34 mouse cellular contexts compared by ENCODE assay signal in genomic region chr16:52513546-52514409, GRCm38 (mm10). TPM values are rescaled to one million over a fixed set of nuclear protein-coding genes. Genes with fewer than 3 reads are reported as not detected.
A peak's percentile ranks its signal among the peaks of the same experiment; 100 is the strongest.
DNase-seq lines count a peak whose midpoint lies in the region; ATAC-seq and TF ChIP-seq lines count a peak whose summit lies in the region.
"Had no signal": no experiment of that assay in that cellular context is flagged by ENCODE, and none has a peak within 500 bp of the region (broad histone marks: within the 10 kb centered on the region; RNA-seq: fewer than 3 reads in every experiment).

No protein-coding gene starts in this region.

- no peak for ATAC-seq in heart, embryonic 13.5 days (ENCODE audit: extremely low read depth, insufficient number of reproducible peaks, low FRiP score, low TSS enrichment)
- ATAC-seq in kidney, postnatal 0 days (replicated peaks; ENCODE audit: low FRiP score, low read depth): no peak
- ATAC-seq: activated CD4-positive, CD25-positive, alpha-beta regulatory T cell, adult 4 months; forebrain, postnatal 0 days; hindbrain, embryonic 16.5 days; midbrain, embryonic 13.5 days had no signal

- DNase-seq in heart, embryonic 10.5 days (ENCODE audit: low spot score): no peak
- DNase-seq in kidney, postnatal 0 days (ENCODE audit: low spot score): peak; percentile 79
- DNase-seq in kidney, postnatal 36 days: no peak
- peak; percentile 25 for DNase-seq in 3T3-L1 (ENCODE audit: low read depth, low spot score)
- DNase-seq in brain, adult 2 months (ENCODE audit: low read depth, low spot score): peak; percentile 30
- DNase-seq in layer of hippocampus, adult 9-11 months: no peak
- DNase-seq: adrenal gland, adult 2 months; adrenal gland, postnatal 36 days; B cell, adult 2 months; cerebellum, adult 2 months; cerebellum, postnatal 25 days; forebrain, postnatal 0 days; gastrocnemius, adult 2 months; gastrocnemius, postnatal 36 days; heart, adult 18-20 months; heart, postnatal 14 days; kidney, adult 2 months; retina, postnatal 1 day; right cerebral cortex, postnatal 14 days; thymus, adult 18-20 months; thymus, postnatal 25 days had no signal

- TF ChIP-seq CTCF in kidney, postnatal 0 days (IDR thresholded peaks at IDR 0.05; ENCODE audit: low read depth): no peak

- no peak overlapping the region for H3K9ac ChIP-seq in heart, embryonic 13.5 days
- no peak overlapping the region for H3K9ac ChIP-seq in kidney, postnatal 0 days (ENCODE audit: low read depth, low read length)
- H3K9ac ChIP-seq: embryonic facial prominence, embryonic 15.5 days; forebrain, embryonic 12.5 days; forebrain, postnatal 0 days; heart, embryonic 12.5 days; limb, embryonic 12.5 days; liver, embryonic 15.5 days; lung, embryonic 15.5 days; midbrain, embryonic 13.5 days; neural tube, embryonic 13.5 days had no signal

- no peak overlapping the region for H3K4me3 ChIP-seq in heart, embryonic 13.5 days
- H3K4me3 ChIP-seq in heart, embryonic 10.5 days: no peak overlapping the region
- no peak overlapping the region for H3K4me3 ChIP-seq in kidney, postnatal 0 days (replicated peaks; ENCODE audit: low read depth, low read length)
- H3K4me3 ChIP-seq: embryonic facial prominence, embryonic 10.5 days; embryonic facial prominence, embryonic 15.5 days; forebrain, embryonic 12.5 days; gastrocnemius, adult 2 months; heart, embryonic 12.5 days; limb, embryonic 12.5 days; liver, embryonic 15.5 days; lung, embryonic 15.5 days; midbrain, embryonic 13.5 days; neural tube, embryonic 13.5 days had no signal

- no peaks in the 10 kb centered on the region for H3K36me3 ChIP-seq in heart, embryonic 13.5 days
- no peaks in the 10 kb centered on the region for H3K36me3 ChIP-seq in heart, embryonic 10.5 days
- no peaks in the 10 kb centered on the region for H3K36me3 ChIP-seq in kidney, postnatal 0 days (ENCODE audit: insufficient read depth, low read length)
- H3K36me3 ChIP-seq: embryonic facial prominence, embryonic 10.5 days; embryonic facial prominence, embryonic 15.5 days; forebrain, embryonic 12.5 days; heart, embryonic 12.5 days; limb, embryonic 12.5 days; liver, embryonic 15.5 days; lung, embryonic 15.5 days; midbrain, embryonic 13.5 days; neural tube, embryonic 13.5 days had no signal

- H3K4me1 ChIP-seq in heart, embryonic 13.5 days: peaks cover 3% of the 10 kb centered on the region; the same call in 1 of the 2 replicates
- no peaks in the 10 kb centered on the region for H3K4me1 ChIP-seq in heart, embryonic 10.5 days
- no peaks in the 10 kb centered on the region for H3K4me1 ChIP-seq in kidney, postnatal 0 days (replicated peaks; ENCODE audit: insufficient read depth, low read length)
- H3K4me1 ChIP-seq: embryonic facial prominence, embryonic 10.5 days; embryonic facial prominence, embryonic 15.5 days; forebrain, embryonic 12.5 days; heart, embryonic 12.5 days; limb, embryonic 12.5 days; liver, embryonic 15.5 days; midbrain, embryonic 13.5 days; neural tube, embryonic 13.5 days had no signal

- no peak overlapping the region for H3K4me2 ChIP-seq in heart, embryonic 13.5 days
- no peak overlapping the region for H3K4me2 ChIP-seq in kidney, postnatal 0 days (ENCODE audit: low read length)
- H3K4me2 ChIP-seq: embryonic facial prominence, embryonic 15.5 days; forebrain, embryonic 12.5 days; heart, embryonic 12.5 days; limb, embryonic 12.5 days; liver, embryonic 15.5 days; lung, embryonic 15.5 days; midbrain, embryonic 13.5 days; neural tube, embryonic 13.5 days had no signal

- 65% methylated on average over 5 of the region's 5 CpGs for WGBS in heart, embryonic 13.5 days
- WGBS in heart, embryonic 10.5 days: 80% methylated on average over 5 of the region's 5 CpGs
- 53% methylated on average over 5 of the region's 5 CpGs for WGBS in kidney, postnatal 0 days

- H3K27me3 ChIP-seq in heart, embryonic 13.5 days (replicated peaks): no peaks in the 10 kb centered on the region
- no peaks in the 10 kb centered on the region for H3K27me3 ChIP-seq in heart, embryonic 10.5 days (ENCODE audit: insufficient read depth, poor library complexity, severe bottlenecking)
- no peaks in the 10 kb centered on the region for H3K27me3 ChIP-seq in kidney, postnatal 0 days (ENCODE audit: insufficient read depth, low read length)
- H3K27me3 ChIP-seq: embryonic facial prominence, embryonic 15.5 days; forebrain, embryonic 12.5 days; heart, embryonic 12.5 days; limb, embryonic 12.5 days; liver, embryonic 15.5 days; lung, embryonic 15.5 days; midbrain, embryonic 13.5 days; neural tube, embryonic 13.5 days had no signal

- peak overlapping the region; percentile 32; the same call in 1 of the 2 replicates for H3K27ac ChIP-seq in heart, embryonic 13.5 days (replicated peaks)
- no peak overlapping the region for H3K27ac ChIP-seq in heart, embryonic 10.5 days
- 0 out of 2 replicates have a peak overlapping the region, but pooled peaks have one; percentile 44 for H3K27ac ChIP-seq in kidney, postnatal 0 days
- H3K27ac ChIP-seq: embryonic facial prominence, embryonic 10.5 days; embryonic facial prominence, embryonic 15.5 days; forebrain, embryonic 12.5 days; gastrocnemius, adult 2 months; limb, embryonic 12.5 days; liver, embryonic 15.5 days; lung, embryonic 15.5 days; macrophage; midbrain, embryonic 13.5 days; neural tube, embryonic 13.5 days had no signal

- no peaks in the 10 kb centered on the region for H3K9me3 ChIP-seq in heart, embryonic 13.5 days
- no peaks in the 10 kb centered on the region for H3K9me3 ChIP-seq in heart, embryonic 10.5 days
- no peaks in the 10 kb centered on the region for H3K9me3 ChIP-seq in kidney, postnatal 0 days (replicated peaks; ENCODE audit: low read length)
- H3K9me3 ChIP-seq: embryonic facial prominence, embryonic 10.5 days; embryonic facial prominence, embryonic 15.5 days; forebrain, embryonic 12.5 days; heart, embryonic 12.5 days; limb, embryonic 12.5 days; liver, embryonic 15.5 days; lung, embryonic 15.5 days; midbrain, embryonic 13.5 days; neural tube, embryonic 13.5 days had no signal

RNA-seq across cellular contexts. Expression of gene Alcam, which starts 59.9 kb away (rescaled TPM):
- polyA plus RNA-seq in heart, embryonic 13.5 days (2015; fragmentation: Nextera tagmentation; extraction: Ambion mirVana): 10.8 and 11.9 TPM in 2 replicates
- polyA plus RNA-seq in heart, embryonic 10.5 days (2016; fragmentation: Nextera tagmentation; extraction: Ambion mirVana): 17.8 and 18.6 TPM in 2 replicates
- 57.7 and 61.7 TPM in 2 replicates for polyA plus RNA-seq in kidney, postnatal 0 days (2015; fragmentation: Nextera tagmentation; extraction: Ambion mirVana)

Comparison
In these comparisons a context has a peak if more than half of its experiments do, and no peak if none do; other contexts are left out.
1. DNase-seq: peak in kidney, postnatal 0 days (single experiment), 3T3-L1 (single experiment) and brain, adult 2 months (single experiment); none in heart, embryonic 10.5 days (single experiment), kidney, postnatal 36 days (0 of 2) and layer of hippocampus, adult 9-11 months (single experiment).